Mouse (Mus musculus) brain, adult 2 months (tissue): ENCODE measurements at regions not wholly inside any gene's neighbourhood (a gene's known extent, or its start where the extent isn't known, plus 50 kb on each side); places are given as distances from the start of the nearest gene placed in this dataset.
A peak's percentile ranks its signal among the peaks of the same experiment; 100 is the strongest.

Experiments used
- DNase-seq: peaks from one replicate; pipeline ENCODE4 v3.0.0; 2011; ENCODE audit warnings: low read depth, low spot score

DNA sequence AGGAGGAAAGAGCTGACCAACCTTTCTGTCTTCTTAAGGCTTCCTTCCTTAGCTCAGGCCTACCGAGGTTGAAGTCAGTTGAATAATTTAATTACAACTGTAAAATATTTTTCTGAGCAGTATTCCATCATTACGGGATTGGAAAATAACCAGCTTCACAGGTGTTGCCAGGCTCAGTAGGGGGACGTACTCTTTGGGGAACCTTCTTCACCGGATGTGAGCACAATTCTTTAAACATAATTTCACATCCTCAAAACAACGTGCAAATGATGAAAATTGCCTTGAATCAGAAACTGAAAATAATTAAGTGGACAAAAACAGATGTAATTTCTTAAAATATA is 515.9 kb downstream of the Tns3 start:
- no peak for DNase-seq

DNA sequence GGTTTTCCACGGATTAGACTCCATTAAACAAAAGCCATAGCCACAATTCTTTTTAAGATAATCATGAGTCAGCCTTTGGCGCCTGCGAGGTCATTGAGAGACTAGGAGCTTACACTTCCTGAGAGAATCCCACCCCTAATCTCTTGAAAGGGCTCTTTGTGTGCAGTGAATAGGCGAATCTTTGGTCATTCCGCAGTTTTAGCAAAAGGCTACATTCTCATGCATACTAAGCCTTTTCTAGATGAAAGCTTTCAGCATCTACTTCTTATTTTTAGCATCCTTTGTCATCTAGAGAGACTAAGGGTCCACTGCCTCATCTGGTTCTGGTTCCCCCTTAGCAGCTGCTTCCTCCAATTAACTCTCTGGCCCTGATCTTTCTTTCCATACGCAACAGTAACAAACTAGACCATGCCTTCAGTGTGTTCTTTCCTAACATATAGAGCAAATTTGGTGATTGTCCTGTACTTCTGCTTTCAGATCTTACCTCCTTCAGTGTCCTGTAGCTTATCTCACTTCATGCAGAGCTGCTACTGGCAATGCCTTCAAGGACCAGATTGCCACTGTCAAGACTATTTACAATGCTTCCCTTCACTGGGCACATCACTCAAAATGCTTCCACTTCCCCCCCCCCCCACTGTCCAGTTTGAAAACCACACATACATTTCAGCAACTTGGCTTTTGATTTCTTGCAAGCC is 516.4 kb downstream of the Tns3 start:
- DNase-seq, result peak; percentile 33

DNA sequence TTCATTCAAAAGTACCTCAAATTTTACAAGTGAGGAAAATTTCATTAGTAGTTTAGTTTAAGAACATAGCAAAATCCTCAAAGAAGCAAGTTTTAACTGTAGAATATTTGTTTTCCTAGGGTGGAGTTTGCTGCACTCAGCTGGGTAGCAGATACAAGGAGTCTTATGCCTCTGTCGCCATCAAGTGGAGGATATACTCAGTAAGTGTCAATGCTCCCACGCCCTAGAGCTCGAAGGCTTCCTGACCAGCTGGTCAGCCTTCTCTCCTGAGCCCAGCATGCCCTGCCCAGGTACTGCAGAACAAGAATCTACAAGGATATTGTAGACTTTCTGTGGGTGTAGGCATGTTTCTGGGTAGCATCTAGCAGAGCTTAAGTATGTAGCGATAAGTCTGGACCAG is 527.0 kb downstream of the Tns3 start:
- DNase-seq, result peak; percentile 49

DNA sequence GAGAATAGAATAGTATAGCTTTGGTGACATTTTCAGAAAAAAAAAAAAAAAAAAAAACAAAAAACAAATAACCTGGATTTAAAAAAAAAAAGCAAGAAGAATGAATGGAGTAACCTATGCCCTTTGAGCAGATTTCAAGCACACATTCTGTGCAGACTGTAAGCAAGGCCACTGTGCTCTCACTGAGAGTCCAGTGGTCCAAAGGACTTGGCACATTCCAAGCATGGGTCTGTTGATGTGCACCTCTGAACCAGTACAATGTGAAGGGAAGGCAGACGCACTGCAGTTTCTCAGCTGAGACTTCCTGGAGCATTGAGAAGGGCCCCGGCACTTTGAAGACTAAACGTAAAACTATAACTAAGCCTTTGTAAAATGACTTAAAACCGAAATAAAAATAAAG is 527.7 kb downstream of the Tns3 start:
- DNase-seq, result no peak

DNA sequence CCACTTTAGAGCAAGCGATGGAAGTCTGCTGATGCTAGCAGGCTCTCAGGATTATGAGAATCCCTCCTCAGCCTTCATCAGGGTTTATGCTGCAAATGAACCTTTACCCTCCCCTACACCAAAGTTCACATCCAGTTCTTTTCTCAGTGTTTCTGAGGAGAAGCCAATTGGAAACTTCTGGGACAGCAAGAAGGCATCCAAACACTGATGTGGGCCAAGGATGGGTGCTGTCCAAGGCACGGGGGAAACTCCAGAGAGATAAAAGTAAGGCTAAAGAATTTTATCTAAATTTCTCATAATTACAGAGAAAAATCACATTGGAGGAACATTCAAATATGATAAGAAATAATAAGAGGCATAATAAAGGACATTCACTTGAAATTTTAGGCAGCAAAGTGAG is 555.0 kb downstream of the Tns3 start:
- no peak for DNase-seq

DNA sequence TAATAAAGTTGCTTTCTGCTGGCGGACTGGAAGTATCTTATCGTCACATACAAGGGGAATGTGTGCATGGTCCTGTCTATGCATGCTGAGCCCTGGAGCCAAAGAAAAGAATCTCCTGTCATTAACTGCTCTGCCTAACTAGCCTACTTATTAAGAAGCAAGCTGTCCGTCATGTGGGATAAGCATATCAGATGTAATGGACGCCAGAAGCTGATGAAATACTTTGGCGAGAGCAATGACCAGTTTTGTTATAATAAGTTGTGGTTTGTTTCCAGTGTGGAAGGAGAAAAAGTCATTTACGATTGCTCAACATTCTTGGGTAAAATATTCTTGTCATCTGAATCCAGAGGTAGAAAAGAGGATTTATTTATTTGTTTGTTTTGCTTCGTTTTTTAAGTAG is 563.2 kb downstream of the Tns3 start:
- DNase-seq, result no peak

DNA sequence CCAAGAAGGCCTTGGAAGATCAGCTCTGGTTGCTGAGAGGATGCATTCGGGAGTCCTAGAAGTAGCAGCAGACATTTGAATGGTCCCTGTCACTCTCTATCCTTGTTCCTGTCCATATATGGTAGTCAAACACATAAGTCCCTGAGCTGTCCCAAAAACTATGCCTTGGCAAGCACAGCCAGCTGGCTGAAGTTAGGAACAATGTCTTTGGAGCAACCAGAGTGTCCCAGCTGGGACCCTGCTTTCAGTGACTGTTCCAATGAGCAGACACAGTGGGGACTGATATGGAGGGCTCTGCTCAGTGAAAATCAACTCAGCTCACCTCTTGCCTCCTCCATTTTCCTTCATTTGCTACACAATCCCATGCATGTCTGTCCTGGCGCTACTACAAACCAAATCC is 580.0 kb downstream of the Tns3 start:
- no peak for DNase-seq

DNA sequence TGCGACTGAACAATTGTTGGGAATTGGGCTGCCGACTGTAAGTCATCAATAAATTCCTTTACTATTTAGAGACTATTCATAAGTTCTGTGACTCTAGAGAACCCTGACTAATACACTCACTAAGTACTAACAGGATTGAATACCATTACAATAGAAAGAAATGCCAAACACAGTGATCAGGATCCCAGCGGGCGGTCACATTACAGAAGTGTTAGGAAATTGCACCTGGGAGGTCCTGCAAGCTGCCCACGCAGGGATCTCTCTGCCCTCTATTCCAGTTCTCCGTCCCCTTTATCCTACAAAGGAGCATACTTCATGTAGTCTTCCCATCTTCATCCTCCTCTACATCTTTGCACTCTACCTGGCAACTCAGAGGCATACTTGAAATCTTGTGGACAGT is 581.5 kb downstream of the Tns3 start:
- no peak for DNase-seq

DNA sequence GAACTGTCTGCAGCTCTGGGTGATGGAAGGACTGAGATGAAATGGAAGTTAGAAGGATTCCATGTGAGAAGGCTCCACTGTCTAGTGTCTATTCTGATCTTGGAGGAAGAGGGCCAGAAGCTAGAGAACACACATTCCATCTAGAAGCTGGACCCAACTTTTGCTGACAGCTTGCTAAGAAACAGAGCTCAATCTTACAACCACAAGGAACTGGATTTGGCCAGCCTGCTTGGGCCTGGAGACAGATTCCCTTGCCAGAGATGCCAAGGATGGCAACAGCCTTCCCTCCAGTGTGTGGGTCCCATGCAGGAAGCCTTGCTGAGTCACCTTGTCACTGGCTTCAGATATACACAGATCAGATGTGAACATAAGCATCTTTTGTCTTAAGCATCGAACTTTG is 591.0 kb downstream of the Tns3 start:
- DNase-seq, result no peak

DNA sequence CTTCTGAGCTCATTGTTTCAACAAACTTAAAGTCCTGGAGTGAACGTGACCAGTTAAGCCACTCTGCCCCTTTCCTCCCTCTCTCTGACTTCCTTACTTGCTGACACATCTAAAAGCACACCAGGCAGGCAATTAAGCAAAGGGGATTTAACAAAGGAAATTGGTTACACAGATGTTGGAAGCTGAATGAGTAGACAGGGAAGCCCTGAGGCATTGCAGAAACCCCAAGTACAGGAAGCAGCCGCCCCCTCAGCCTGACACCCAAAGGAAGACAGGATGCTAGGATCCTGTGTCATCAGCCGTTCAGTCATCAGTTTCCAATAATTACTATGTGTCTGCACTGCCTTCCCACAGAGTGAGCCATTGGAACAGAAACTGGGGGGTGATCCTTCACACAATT is 595.5 kb downstream of the Tns3 start:
- DNase-seq, result peak; percentile 64

DNA sequence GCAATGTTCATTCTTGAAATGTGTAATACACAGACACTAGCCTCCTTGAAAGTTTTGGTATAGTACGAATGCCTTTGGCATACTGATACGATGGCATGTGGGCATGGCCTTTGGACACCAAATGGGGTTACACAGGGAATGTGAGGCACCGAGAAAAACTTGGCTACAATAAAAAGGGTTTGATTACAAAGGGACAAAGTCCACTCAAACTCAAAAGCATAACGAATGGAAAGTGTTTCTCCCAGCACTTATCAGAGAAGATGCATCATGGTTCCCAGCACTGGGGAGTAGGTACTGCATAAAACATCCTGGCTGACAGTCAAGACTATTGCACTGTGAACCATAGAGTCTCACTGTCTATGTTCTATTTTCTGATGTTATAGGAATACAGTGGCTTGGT is 597.0 kb downstream of the Tns3 start:
- no peak for DNase-seq

DNA sequence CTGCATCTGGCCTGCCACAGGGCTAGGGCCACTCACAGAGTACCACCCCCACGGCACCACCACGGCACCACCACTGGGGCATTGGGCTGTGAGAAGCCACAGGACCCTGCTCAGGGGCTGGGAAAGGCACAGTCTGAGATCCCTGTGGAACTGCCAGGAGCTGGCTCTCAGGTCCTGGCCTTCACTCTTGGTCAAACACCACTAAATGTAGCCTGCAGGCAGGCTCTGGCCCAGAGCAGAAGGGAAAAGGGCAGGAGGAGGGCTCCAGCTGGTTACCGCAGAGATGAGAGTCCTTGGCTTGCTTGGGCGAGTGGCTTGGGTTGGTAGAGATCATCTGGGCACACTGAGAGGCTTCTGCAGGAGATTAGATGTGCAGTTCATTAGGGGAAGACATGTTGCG is 598.5 kb downstream of the Tns3 start:
- peak; percentile 10 for DNase-seq

DNA sequence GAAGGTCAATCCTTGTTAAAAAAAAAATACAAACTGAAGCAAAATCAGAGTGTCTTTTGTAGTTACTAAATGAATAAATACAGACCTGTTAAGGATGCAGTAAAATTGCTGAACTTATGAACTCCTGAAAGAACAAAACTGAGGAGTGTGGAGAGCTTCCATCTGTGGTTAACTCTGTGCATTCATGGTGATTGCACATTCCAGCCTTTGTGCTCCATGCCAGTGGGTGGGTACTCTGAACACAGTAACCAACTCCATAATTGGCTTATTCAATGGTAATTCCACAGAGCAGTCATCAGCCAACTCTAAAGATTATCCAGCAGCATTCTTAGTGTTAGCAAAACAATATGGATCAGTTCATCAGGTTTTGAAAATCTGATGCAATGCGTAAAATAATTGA is 599.2 kb downstream of the Tns3 start:
- DNase-seq, result no peak

DNA sequence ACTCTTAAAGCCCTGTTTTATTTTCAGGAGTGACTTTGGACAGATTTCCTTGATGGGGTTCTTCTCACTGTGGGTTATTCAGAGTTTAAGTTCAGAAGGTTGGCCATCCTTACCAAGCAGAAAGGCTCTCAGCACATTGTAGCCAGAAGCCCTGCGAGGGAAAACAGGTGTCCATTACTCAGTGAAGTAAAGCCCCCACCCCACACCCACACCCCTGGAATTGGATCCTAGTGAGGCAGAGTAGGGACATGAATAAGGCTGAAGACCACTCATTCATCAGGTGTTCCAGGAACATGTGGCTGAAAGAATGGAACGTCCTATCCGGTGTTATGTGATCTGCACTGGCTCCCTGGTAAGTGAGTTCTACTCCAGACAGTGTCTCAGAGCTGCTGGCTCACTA is 602.3 kb downstream of the Tns3 start:
- DNase-seq, result no peak

DNA sequence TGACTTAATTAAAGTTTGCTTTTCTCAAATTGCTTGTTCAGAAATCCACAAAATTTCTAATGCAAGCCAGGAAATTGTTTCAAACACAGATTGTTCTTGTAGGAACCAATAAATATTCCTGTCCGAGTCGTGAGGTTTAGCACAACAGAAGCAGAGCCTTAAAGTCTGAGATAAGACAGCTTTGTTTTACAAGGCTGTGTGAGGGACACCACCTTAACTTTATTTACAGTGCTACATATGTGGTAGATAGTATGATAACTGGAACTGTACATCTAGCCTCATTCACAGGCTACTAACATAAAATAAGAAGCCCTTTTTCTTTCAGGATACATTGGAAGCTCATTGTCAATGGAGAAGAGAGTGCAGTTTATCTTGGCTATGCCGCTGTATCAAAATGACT is 602.8 kb downstream of the Tns3 start:
- DNase-seq, result no peak

DNA sequence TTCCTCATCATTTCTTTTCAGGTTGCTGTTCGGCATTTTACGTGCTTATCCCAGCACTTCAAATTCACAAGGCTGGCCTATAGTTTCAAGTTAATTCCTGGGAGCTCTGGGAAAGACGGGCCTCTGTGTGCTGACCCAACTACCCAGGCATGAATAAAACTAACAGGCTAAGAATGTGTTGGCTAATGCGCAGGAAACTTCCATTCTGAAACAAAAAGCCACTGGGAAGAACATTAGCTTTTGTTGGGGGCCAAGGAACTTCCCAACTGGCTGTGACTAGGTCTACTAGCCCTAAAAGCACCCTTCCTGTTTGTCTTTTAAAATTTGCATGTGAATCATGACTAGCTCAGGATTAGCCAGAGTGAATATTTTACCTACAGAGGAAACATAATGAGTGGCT is 612.8 kb downstream of the Tns3 start:
- DNase-seq, result no peak

DNA sequence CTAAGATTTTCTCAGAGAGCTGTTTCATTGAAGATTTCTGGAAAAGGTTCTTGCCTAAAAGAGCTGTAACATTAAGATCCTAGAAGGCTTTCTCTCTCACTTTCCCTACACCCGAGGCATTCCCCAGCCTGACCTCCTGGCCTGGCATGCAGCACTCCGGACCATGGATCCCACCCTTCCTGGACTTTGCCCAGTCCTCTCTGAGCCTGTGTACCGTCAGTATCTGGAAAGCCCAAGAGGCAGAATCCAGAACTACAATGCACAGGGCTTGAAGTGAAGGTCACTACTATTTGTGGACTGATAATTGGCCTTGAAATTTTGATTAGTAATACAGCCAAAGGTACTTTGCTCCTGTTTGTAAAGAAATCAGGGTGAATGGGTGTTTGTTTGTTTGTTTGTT is 619.2 kb downstream of the Tns3 start:
- DNase-seq, result no peak

DNA sequence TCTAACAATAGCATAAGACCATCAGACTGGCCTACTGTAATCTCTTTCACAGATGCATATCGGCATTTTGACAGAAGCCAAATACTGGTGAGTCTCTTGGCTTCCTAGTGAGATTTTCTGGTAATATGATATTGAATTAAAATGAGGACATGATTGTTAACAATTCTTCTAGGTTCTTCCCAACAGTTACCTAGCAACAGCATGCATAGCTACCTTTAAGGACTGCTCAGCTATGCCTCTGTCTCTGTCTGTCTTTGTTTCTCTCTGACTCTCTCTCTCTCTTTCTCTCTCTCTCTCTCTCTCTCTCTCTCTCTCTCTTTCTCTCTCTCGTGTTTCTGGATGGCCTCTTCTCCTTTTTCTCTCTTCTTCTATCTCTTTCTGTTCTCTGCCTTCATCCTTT is 634.2 kb downstream of the Tns3 start:
- DNase-seq, result peak; percentile 3

DNA sequence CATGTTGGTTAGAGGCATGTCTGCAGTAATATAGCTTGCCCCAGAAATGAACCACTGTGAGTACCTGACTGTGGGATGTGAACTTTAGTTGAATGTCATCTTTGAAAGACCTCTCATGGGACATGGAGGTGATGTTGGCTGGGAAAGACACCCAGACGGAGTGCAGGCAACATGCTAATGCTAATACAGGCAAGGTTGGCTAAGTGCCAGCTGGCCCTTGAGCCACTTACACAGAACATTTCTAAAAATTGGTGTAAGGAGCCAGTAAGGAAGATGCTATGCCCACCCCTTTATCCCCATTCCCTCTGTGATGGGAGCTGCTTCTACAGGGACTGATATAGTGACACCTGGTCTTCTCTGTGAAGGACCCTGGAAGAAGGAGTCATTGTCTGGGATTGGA is 656.5 kb downstream of the Tns3 start:
- no peak for DNase-seq

DNA sequence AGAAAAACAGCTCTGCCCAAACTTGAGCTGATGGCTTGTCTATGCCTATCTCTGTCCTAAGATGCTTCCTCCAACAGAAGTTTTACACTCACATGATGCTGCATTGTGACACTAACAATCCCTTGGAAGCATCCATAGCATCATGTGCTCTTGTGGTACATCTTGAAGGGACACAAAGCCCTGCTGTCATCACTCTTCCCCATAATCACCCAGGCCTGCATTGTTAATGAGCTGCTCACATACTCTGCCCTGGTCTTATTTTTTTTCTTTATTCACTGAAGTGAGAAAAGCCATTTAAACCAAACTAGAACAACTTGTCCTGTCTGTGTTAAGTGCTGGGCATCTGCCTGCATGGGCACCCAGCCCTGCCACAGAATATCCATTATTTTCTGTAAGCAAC is 683.3 kb downstream of the Tns3 start:
- peak; percentile 3 for DNase-seq

DNA sequence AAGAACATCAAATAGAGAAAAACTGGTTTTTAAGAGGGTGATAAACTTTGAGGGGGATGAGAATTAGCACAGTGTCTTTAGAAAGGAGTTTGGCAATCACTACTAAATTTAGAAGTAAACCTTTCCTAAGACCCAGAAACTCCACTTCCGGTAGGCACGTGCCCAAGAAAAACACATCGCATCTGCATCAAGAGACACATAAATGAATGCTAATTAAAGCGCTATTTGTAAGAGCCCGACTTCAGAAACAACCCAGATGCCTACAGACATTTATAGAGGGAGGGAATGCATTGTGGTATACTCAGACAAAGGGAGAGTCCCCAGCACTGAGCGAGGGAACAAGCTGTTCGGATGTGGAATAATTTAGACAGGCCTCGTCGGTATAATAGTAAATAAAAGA is 688.5 kb downstream of the Tns3 start:
- peak; percentile 33 for DNase-seq

DNA sequence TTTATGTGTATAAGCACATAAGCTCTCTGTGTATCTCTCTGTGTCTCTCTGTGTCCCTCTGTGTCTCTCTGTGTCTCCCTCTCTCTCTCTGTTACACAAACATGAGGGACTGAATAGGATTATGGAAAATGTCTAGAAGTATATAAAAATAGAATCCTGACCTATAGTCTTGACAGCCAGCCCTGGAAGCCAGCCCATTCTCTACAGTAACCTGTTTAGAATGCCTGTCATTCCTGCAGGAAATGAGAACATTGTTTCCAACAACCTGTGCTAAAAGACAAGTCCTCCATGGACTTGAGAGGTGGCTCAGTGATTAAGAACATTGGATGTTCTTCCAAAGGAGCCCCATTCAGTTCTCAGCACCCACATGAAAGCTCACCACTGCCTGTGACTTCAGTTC is 714.4 kb downstream of the Tns3 start:
- no peak for DNase-seq

DNA sequence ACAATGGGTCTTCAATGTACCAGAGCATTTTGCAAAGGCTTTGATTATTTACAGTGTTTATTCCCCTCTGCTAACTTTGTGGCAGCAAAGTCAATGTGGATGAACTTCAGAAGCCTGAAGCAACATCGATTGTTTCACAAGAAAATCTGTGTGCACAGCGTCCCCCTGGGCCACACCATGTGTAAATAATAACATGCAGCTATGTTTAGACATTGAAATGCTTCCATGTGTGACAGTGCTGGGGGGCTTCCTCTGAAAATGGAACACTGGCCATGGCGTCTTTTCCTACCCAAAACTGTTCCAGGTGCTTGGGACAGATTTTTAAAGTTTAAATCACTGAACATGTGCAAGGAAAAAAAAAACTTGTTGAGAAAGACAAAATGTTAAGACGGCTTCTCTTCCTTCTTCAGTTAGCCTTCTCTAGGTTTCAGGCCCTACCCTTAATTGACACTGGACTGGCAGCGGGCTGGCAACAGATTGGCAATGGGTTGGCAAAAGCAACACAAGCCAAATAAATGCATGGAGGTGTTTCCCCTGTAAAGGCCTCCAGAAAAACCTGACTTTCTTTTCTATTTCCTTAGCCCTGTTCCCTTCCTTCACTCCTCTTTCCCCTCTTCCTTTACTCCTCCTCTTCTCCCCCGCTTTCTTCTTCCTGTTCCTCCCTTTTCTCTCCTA is 715.0 kb downstream of the Tns3 start:
- no peak for DNase-seq

DNA sequence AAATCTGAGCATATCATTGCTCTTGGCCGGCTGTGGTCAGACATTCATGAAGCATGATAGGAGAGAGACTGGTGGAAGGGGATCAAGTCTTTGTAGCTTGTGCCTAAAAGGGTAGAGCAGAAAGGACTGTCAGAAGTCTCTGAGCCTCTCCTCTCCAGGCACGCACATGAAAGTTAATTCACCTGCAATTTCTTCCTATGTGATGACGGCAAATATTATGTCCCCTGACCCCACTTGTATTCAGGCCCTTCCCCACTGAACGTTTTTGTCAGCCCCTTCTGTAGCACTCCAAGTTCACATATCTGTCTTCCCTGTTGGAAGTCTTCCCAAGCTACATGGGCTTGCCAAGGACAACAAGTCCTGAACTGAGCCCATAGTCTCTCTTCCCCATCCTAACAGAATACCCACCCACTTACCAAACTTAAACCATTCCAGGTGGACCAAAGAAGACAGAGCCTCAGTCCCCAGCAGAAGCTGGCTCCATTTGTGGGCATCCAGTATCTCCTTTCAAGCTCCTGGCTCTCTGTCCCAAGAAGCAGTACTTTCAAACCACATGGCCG is 719.3 kb downstream of the Tns3 start:
- DNase-seq, result no peak
